Mouse (Mus musculus): Measurements from ENCODE around the gene Melk.

- TF ChIP-seq POLR2A (IDR thresholded peaks at IDR 0.05; ENCODE audit: low read depth, low read length) (no peak), CTCF (conservative IDR thresholded peaks at IDR 0.05; ENCODE audit: insufficient read depth, insufficient read length, low read depth, low read length) (no peak)
Measured at GRCm38 (mm10) chr4:44363434-44364013, 62.8 kb downstream of the Melk start.

Measured in kidney, adult 2 months (tissue).